Mouse (Mus musculus) forebrain, embryonic 16.5 days (tissue): ENCODE results near the gene Atf4. TPM values are rescaled to one million over a fixed set of nuclear protein-coding genes. Genes with fewer than 3 reads are reported as not detected.

Source experiments
- ATAC-seq: fragments of 200-750 bp; cut with Nextera tagmentation; 2 replicates; pipeline ENCODE4 v1.8.0; 2017; ENCODE audit warnings: mild to moderate bottlenecking, moderate library complexity
- H3K27ac ChIP-seq: fragments of 300-500 bp; sonication (generic); 2 replicates; pipeline ENCODE4 v1.5.1; 2014; ENCODE audit warnings: low read length, control low read depth
- H3K27me3 ChIP-seq: fragments of 300-500 bp; sonication (generic); replicated peaks from 2 replicates; pipeline ENCODE4 v1.6.1; 2014; ENCODE audit warnings: low read length; ENCODE audit not compliant: control insufficient read depth, insufficient read depth
- H3K36me3 ChIP-seq: fragments of 300-500 bp; sonication (generic); 2 replicates; pipeline ENCODE4 v1.6.1; 2014; ENCODE audit not compliant: control insufficient read depth, insufficient read depth
- H3K4me1 ChIP-seq: fragments of 300-500 bp; sonication (generic); replicated peaks from 2 replicates; pipeline ENCODE4 v1.6.1; 2014; ENCODE audit warnings: low read length; ENCODE audit not compliant: control insufficient read depth, insufficient read depth
- H3K4me2 ChIP-seq: fragments of 300-500 bp; sonication (generic); 2 replicates; pipeline ENCODE4 v1.6.1; 2014; ENCODE audit warnings: mild to moderate bottlenecking, low read length, control low read depth
- H3K4me3 ChIP-seq: fragments of 300-500 bp; sonication (generic); replicated peaks from 2 replicates; pipeline ENCODE4 v1.5.1; 2014; ENCODE audit warnings: mild to moderate bottlenecking, low read length, control low read depth
- H3K9ac ChIP-seq: fragments of 300-500 bp; sonication (generic); replicated peaks from 2 replicates; pipeline ENCODE4 v1.6.1; 2014; ENCODE audit warnings: low read depth, low read length, control low read depth
- H3K9me3 ChIP-seq: fragments of 300-500 bp; sonication (generic); 2 replicates; pipeline ENCODE4 v1.6.1; 2016; ENCODE audit warnings: low read length; ENCODE audit not compliant: control insufficient read depth
- WGBS: fragments of 180-500 bp; shearing (Covaris S2); extraction: QIAGEN DNeasy Blood & Tissue Kit; methylation state at CpG from one replicate; pipeline ENCODE4 v1.1.7; 2014; 5-methylcytosine and 5-hydroxymethylcytosine counted together
- polyA plus RNA-seq: library from polyadenylated mRNA; unstranded; fragments of >200 nt; fragmentation: Nextera tagmentation; extraction: Ambion mirVana; gene quantifications from 2 replicates; pipeline ENCODE4 v1.2.1, GENCODE M21; 2015

Gene Atf4
- polyA plus RNA-seq, 1 experiment from 2014 or later, result 139 TPM

GRCm38 (mm10) chr15:80289436-80289835 lies 34.5 kb downstream of the Atf4 start:
- Histone ChIP-seq H3K36me3 (no peaks in the 10 kb centered on the region), H3K4me2 (no peak overlapping the region), H3K9me3 (no peaks in the 10 kb centered on the region), H3K27me3 (peaks cover 37% of the 10 kb centered on the region), H3K27ac (no peak overlapping the region), H3K9ac (no peak overlapping the region), H3K4me1 (peaks cover 6% of the 10 kb centered on the region), H3K4me3 (no peak overlapping the region)
- no peak for ATAC-seq
- 11% methylated on average over 10 of the region's 10 CpGs for WGBS

- no peaks in the 10 kb centered on the region for H3K9me3 ChIP-seq
- no peak overlapping the region for H3K27ac ChIP-seq
- H3K9ac ChIP-seq, result no peak overlapping the region
- H3K4me2 ChIP-seq, result no peak overlapping the region
- no peak overlapping the region for H3K4me3 ChIP-seq
- no peak for ATAC-seq
- H3K36me3 ChIP-seq, result no peaks in the 10 kb centered on the region
- H3K27me3 ChIP-seq, result no peaks in the 10 kb centered on the region
- 100% methylated on average over 1 of the region's 1 CpGs for WGBS
- H3K4me1 ChIP-seq, result no peaks in the 10 kb centered on the region
Observed at GRCm38 (mm10) chr15:80297146-80297545, 42.2 kb downstream of the Atf4 start.

- H3K4me3 ChIP-seq, result no peak overlapping the region
- no peak overlapping the region for H3K27ac ChIP-seq
- no peak for ATAC-seq
- WGBS, result 77% methylated on average over 14 of the region's 14 CpGs
- H3K27me3 ChIP-seq, result no peaks in the 10 kb centered on the region
- H3K9ac ChIP-seq, result no peak overlapping the region
- no peak overlapping the region for H3K4me2 ChIP-seq
- no peaks in the 10 kb centered on the region for H3K36me3 ChIP-seq
- H3K4me1 ChIP-seq, result no peaks in the 10 kb centered on the region
- H3K9me3 ChIP-seq, result no peaks in the 10 kb centered on the region
Observed at GRCm38 (mm10) chr15:80303779-80304178, 48.8 kb downstream of the Atf4 start.

GRCm38 (mm10) chr15:80304188-80304587 lies 49.2 kb downstream of the Atf4 start:
- Histone ChIP-seq H3K4me2 (no peak overlapping the region), H3K9me3 (no peaks in the 10 kb centered on the region), H3K27me3 (no peaks in the 10 kb centered on the region), H3K27ac (no peak overlapping the region), H3K9ac (no peak overlapping the region), H3K4me3 (no peak overlapping the region), H3K36me3 (no peaks in the 10 kb centered on the region), H3K4me1 (no peaks in the 10 kb centered on the region)
- no peak for ATAC-seq
- 78% methylated on average over 12 of the region's 12 CpGs for WGBS

- ATAC-seq, result no peak
- Histone ChIP-seq H3K27me3 (no peaks in the 10 kb centered on the region), H3K9ac (no peak overlapping the region), H3K27ac (no peak overlapping the region), H3K9me3 (no peaks in the 10 kb centered on the region), H3K36me3 (no peaks in the 10 kb centered on the region), H3K4me2 (no peak overlapping the region), H3K4me1 (no peaks in the 10 kb centered on the region), H3K4me3 (no peak overlapping the region)
- WGBS, result 72% methylated on average over 8 of the region's 8 CpGs
Observed at GRCm38 (mm10) chr15:80306146-80306545, 51.2 kb downstream of the Atf4 start.

Other genes with a start within 250 kb of the Atf4 start
- 3.4 and 3.6 TPM in 2 replicates for gene Pdgfb, start 240.2 kb upstream of the Atf4 start, polyA plus RNA-seq
- 49.5 and 58.4 TPM in 2 replicates for gene Syngr1, start 163.8 kb upstream of the Atf4 start, polyA plus RNA-seq
- gene Rpl3, start 163.3 kb upstream of the Atf4 start, polyA plus RNA-seq, result 605 and 629 TPM in 2 replicates
- 40.7 and 43.8 TPM in 2 replicates for gene Tab1, start 122.1 kb upstream of the Atf4 start, polyA plus RNA-seq
- gene Mgat3, start 81.5 kb upstream of the Atf4 start, polyA plus RNA-seq, result 10.8 and 11.0 TPM in 2 replicates
- gene Mief1, start 21.2 kb upstream of the Atf4 start, polyA plus RNA-seq, result 42.7 and 42.9 TPM in 2 replicates
- 4.1 TPM in 1 of 2 replicates, not detected in the other for gene AC140267.1, start 19.3 kb upstream of the Atf4 start, polyA plus RNA-seq
- gene Rps19bp1, start 9.1 kb downstream of the Atf4 start, polyA plus RNA-seq, result 60.6 and 65.5 TPM in 2 replicates
- gene Cacna1i, start 32.1 kb downstream of the Atf4 start, polyA plus RNA-seq, result 0.42 and 0.60 TPM in 2 replicates